In genomic region chr3:94366761-94367160, GRCm38 (mm10) we compare ENCODE assay signal across 8 mouse cellular contexts. TPM values are rescaled to one million over a fixed set of nuclear protein-coding genes. Genes with fewer than 3 reads are reported as not detected.
A peak's percentile ranks its signal among the peaks of the same experiment; 100 is the strongest.
DNase-seq lines count a peak whose midpoint lies in the region; ATAC-seq and TF ChIP-seq lines count a peak whose summit lies in the region.

No protein-coding gene starts in this region.

- no peak overlapping the region for H3K4me2 ChIP-seq in CH12.LX (ENCODE audit: insufficient read depth, low read depth, poor library complexity, severe bottlenecking)
- no peak overlapping the region for H3K4me2 ChIP-seq in embryonic facial prominence, embryonic 14.5 days (ENCODE audit: low read depth, low read length)
- H3K4me2 ChIP-seq in lung, embryonic 16.5 days (ENCODE audit: low read depth, low read length): no peak overlapping the region

- TF ChIP-seq POLR2A in CH12.LX (IDR thresholded peaks at IDR 0.05; ENCODE audit: low read depth, low read length): no peak

- dilution Hi-C loops in CH12.LX (cut with MboI; ENCODE audit: extremely low pct_ligation_motif_present, extremely low pct_unique_long_range_greater_than_20kb, low sequenced_read_pairs): no loop called here

- no peak; the same call in 1 of the 2 replicates for ATAC-seq in embryonic facial prominence, embryonic 14.5 days (ENCODE audit: low read depth)
- 0 out of 2 replicates have a peak, but pooled peaks have one; percentile 22 for ATAC-seq in lung, embryonic 16.5 days (ENCODE audit: low read depth)

- no peaks in the 10 kb centered on the region for H3K79me2 ChIP-seq in CH12.LX (replicated peaks; ENCODE audit: control insufficient read depth, extremely low read depth, insufficient read depth, poor library complexity, severe bottlenecking)

- TF ChIP-seq CTCF in CH12.LX (conservative IDR thresholded peaks at IDR 0.05 in 1 of 2, IDR thresholded peaks at IDR 0.05 in 1 of 2; ENCODE audit: low read depth in 2 of 2, low read length in 2 of 2): peak; percentile 59 to 97; a peak in 3 of 4 replicates

- H3K9ac ChIP-seq in CH12.LX (ENCODE audit: insufficient read depth, low read depth): no peak overlapping the region
- no peak overlapping the region for H3K9ac ChIP-seq in embryonic facial prominence, embryonic 14.5 days (ENCODE audit: low read depth, low read length)
- H3K9ac ChIP-seq in lung, embryonic 16.5 days (ENCODE audit: low read length): no peak overlapping the region

- peak; percentile 15; the same call in 1 of the 2 replicates for TF ChIP-seq EP300 in CH12.LX (IDR thresholded peaks at IDR 0.05; ENCODE audit: low read length)

- H3K4me3 ChIP-seq in CH12.LX (replicated peaks in 1 of 3; ENCODE audit: low read depth in 2 of 3, low read length in 2 of 3, poor library complexity in 1 of 3): peak overlapping the region in 1 of 3 experiments; percentile 25
- no peak overlapping the region for H3K4me3 ChIP-seq in embryonic facial prominence, embryonic 14.5 days (ENCODE audit: low read depth, low read length)
- H3K4me3 ChIP-seq in heart, embryonic 10.5 days: no peak overlapping the region
- no peak overlapping the region for H3K4me3 ChIP-seq in lung, embryonic 16.5 days (ENCODE audit: low read length)

- H3K27ac ChIP-seq in CH12.LX (ENCODE audit: insufficient read depth, low read depth): no peak overlapping the region
- H3K27ac ChIP-seq in embryonic facial prominence, embryonic 14.5 days (replicated peaks; ENCODE audit: low read depth, low read length): no peak overlapping the region
- no peak overlapping the region for H3K27ac ChIP-seq in heart, embryonic 10.5 days
- no peak overlapping the region for H3K27ac ChIP-seq in lung, embryonic 16.5 days (ENCODE audit: low read length)

- H3K4me1 ChIP-seq in CH12.LX (ENCODE audit: control insufficient read depth in 1 of 2, insufficient read depth in 2 of 2): peaks cover 0 to 12% of the 10 kb centered on the region in 2 experiments; a peak in 2 of 4 replicates
- peaks cover 6% of the 10 kb centered on the region for H3K4me1 ChIP-seq in embryonic facial prominence, embryonic 14.5 days (ENCODE audit: control insufficient read depth, insufficient read depth, low read length)
- peaks cover 15% of the 10 kb centered on the region for H3K4me1 ChIP-seq in heart, embryonic 10.5 days
- H3K4me1 ChIP-seq in lung, embryonic 16.5 days (replicated peaks; ENCODE audit: control insufficient read depth, insufficient read depth, low read length): peaks cover 9% of the 10 kb centered on the region

- no peaks in the 10 kb centered on the region for H3K27me3 ChIP-seq in CH12.LX (replicated peaks)
- peaks cover 23% of the 10 kb centered on the region; the same call in 1 of the 2 replicates for H3K27me3 ChIP-seq in embryonic facial prominence, embryonic 14.5 days (replicated peaks; ENCODE audit: control insufficient read depth, insufficient read depth, low read length)
- H3K27me3 ChIP-seq in heart, embryonic 10.5 days (ENCODE audit: insufficient read depth, poor library complexity, severe bottlenecking): peaks cover 64% of the 10 kb centered on the region
- H3K27me3 ChIP-seq in lung, embryonic 16.5 days (ENCODE audit: control insufficient read depth, insufficient read depth, low read depth, low read length): peaks cover 26% of the 10 kb centered on the region

- peaks cover 10% of the 10 kb centered on the region for H3K9me3 ChIP-seq in CH12.LX (replicated peaks; ENCODE audit: low read length)
- no peaks in the 10 kb centered on the region for H3K9me3 ChIP-seq in embryonic facial prominence, embryonic 14.5 days (ENCODE audit: control insufficient read depth, low read length)
- no peaks in the 10 kb centered on the region for H3K9me3 ChIP-seq in heart, embryonic 10.5 days
- no peaks in the 10 kb centered on the region for H3K9me3 ChIP-seq in lung, embryonic 16.5 days (ENCODE audit: control insufficient read depth, low read length)

- peaks cover 0 to 11% of the 10 kb centered on the region in 2 experiments for H3K36me3 ChIP-seq in CH12.LX (replicated peaks in 1 of 2; ENCODE audit: control insufficient read depth in 1 of 2, insufficient read depth in 1 of 2, low read length in 1 of 2)
- H3K36me3 ChIP-seq in embryonic facial prominence, embryonic 14.5 days (ENCODE audit: control insufficient read depth, insufficient read depth, low read length): no peaks in the 10 kb centered on the region
- no peaks in the 10 kb centered on the region for H3K36me3 ChIP-seq in heart, embryonic 10.5 days
- no peaks in the 10 kb centered on the region for H3K36me3 ChIP-seq in lung, embryonic 16.5 days (ENCODE audit: control insufficient read depth, insufficient read depth, low read length)

- TF ChIP-seq RAD21 in CH12.LX (IDR thresholded peaks at IDR 0.05; ENCODE audit: low read depth, low read length): peak; percentile 98

- 14% methylated on average over 3 of the region's 3 CpGs for WGBS in embryonic facial prominence, embryonic 14.5 days
- WGBS in heart, embryonic 10.5 days: 20% methylated on average over 3 of the region's 3 CpGs
- 13% methylated on average over 3 of the region's 3 CpGs for WGBS in lung, embryonic 16.5 days

- in situ Hi-C loops in CH12.LX (cut with MboI; ENCODE audit: low pct_ligation_motif_present, low pct_unique_long_range_greater_than_20kb, low sequenced_read_pairs): no loop called here

- peak; percentile 93 for DNase-seq in CH12.LX (ENCODE audit: extremely low read depth)
- DNase-seq in adrenal gland, postnatal 36 days: peak; percentile 80 to 81
- DNase-seq in embryonic facial prominence, embryonic 14.5 days (ENCODE audit: low spot score): peak; percentile 71
- DNase-seq in heart, embryonic 10.5 days (ENCODE audit: low spot score): peak; percentile 90
- peak; percentile 82 for DNase-seq in layer of hippocampus, adult 11-12 months (ENCODE audit: low spot score)
- DNase-seq in ovary, postnatal 36 days (ENCODE audit: low spot score): peak; percentile 62
- peak; percentile 85 for DNase-seq in thymus, postnatal 25 days

TF ChIP-seq in CH12.LX, 34 proteins besides CTCF, POLR2A, EP300 and RAD21 (continues in another document):
- TF ChIP-seq ETS1 (conservative IDR thresholded peaks at IDR 0.05; ENCODE audit: low read depth, low read length) (no peak), NELFE (IDR thresholded peaks at IDR 0.05; ENCODE audit: low read depth, low read length) (peak; percentile 55; the same call in 1 of the 2 replicates), MAZ (IDR thresholded peaks at IDR 0.05; ENCODE audit: low read depth, low read length) (no peak), ZC3H11A (IDR thresholded peaks at IDR 0.05; ENCODE audit: low read depth, low read length) (peak; percentile 76; the same call in 1 of the 2 replicates), ZKSCAN1 (IDR thresholded peaks at IDR 0.05; ENCODE audit: borderline replicate concordance, low read depth, low read length) (no peak), SIN3A (IDR thresholded peaks at IDR 0.05; ENCODE audit: low read length) (peak; percentile 66), E2F4 (IDR thresholded peaks at IDR 0.05; ENCODE audit: insufficient replicate concordance, low read depth, low read length) (no peak), ELF1 (IDR thresholded peaks at IDR 0.05; ENCODE audit: low read depth, low read length) (peak; percentile 53; the same call in 1 of the 2 replicates), SMC3 (IDR thresholded peaks at IDR 0.05; ENCODE audit: low read depth, low read length) (peak; percentile 95)

RNA-seq across cellular contexts. Expression of gene C2cd4d, which starts 4.5 kb away (rescaled TPM):
- total RNA-seq in CH12.LX (2012; rRNA removed): not detected in 2 replicates
- total RNA-seq in CH12.LX (2014; rRNA removed): not detected in 2 replicates
- polyA plus RNA-seq in CH12.LX (2012; ENCODE audit: insufficient read length, low read depth): not detected in 2 replicates
- under 1 TPM; 0.36 to 0.40 TPM for total RNA-seq in adrenal gland, postnatal 36 days (2021)
- 2.1 and 2.9 TPM in 2 replicates for polyA plus RNA-seq in embryonic facial prominence, embryonic 14.5 days (2014; fragmentation: Nextera tagmentation; extraction: Ambion mirVana)
- polyA plus RNA-seq in heart, embryonic 10.5 days (2016; fragmentation: Nextera tagmentation; extraction: Ambion mirVana): 0.15 and 0.29 TPM in 2 replicates
- 0.16 and 0.68 TPM in 2 replicates for polyA plus RNA-seq in lung, embryonic 16.5 days (2015; fragmentation: Nextera tagmentation; extraction: Ambion mirVana)

RNA-seq across cellular contexts. Expression of gene Rorc, which starts 5.8 kb away (rescaled TPM):
- total RNA-seq in CH12.LX (2012; rRNA removed): 0.47 and 0.71 TPM in 2 replicates
- 1.2 TPM in 2 replicates for total RNA-seq in CH12.LX (2014; rRNA removed)
- 1.0 and 1.2 TPM in 2 replicates for polyA plus RNA-seq in CH12.LX (2012; ENCODE audit: insufficient read length, low read depth)
- total RNA-seq in adrenal gland, postnatal 36 days (2021): 10 to 100 TPM; 19.0 to 20.2 TPM
- 2.5 and 2.8 TPM in 2 replicates for polyA plus RNA-seq in embryonic facial prominence, embryonic 14.5 days (2014; fragmentation: Nextera tagmentation; extraction: Ambion mirVana)
- 0.26 and 0.36 TPM in 2 replicates for polyA plus RNA-seq in heart, embryonic 10.5 days (2016; fragmentation: Nextera tagmentation; extraction: Ambion mirVana)
- 8.9 and 9.5 TPM in 2 replicates for polyA plus RNA-seq in lung, embryonic 16.5 days (2015; fragmentation: Nextera tagmentation; extraction: Ambion mirVana)

RNA-seq across cellular contexts. Expression of gene Them5, which starts 24.9 kb away (rescaled TPM):
- total RNA-seq in CH12.LX (2012; rRNA removed) (not detected in 2 replicates), CH12.LX (2014; rRNA removed) (not detected in 2 replicates)
- not detected in 2 replicates for polyA plus RNA-seq in CH12.LX (2012; ENCODE audit: insufficient read length, low read depth)
- total RNA-seq in adrenal gland, postnatal 36 days (2021): not detected
- polyA plus RNA-seq in embryonic facial prominence, embryonic 14.5 days (2014; fragmentation: Nextera tagmentation; extraction: Ambion mirVana): 20.3 and 26.2 TPM in 2 replicates
- not detected in 2 replicates for polyA plus RNA-seq in heart, embryonic 10.5 days (2016; fragmentation: Nextera tagmentation; extraction: Ambion mirVana)
- 0.40 and 0.73 TPM in 2 replicates for polyA plus RNA-seq in lung, embryonic 16.5 days (2015; fragmentation: Nextera tagmentation; extraction: Ambion mirVana)

RNA-seq across cellular contexts. Expression of gene Lingo4, which starts 31.6 kb away (rescaled TPM):
- total RNA-seq in CH12.LX (2012; rRNA removed) (not detected in 2 replicates), CH12.LX (2014; rRNA removed) (not detected in 2 replicates)
- polyA plus RNA-seq in CH12.LX (2012; ENCODE audit: insufficient read length, low read depth): not detected in 2 replicates
- under 1 TPM; 0.66 to 0.73 TPM for total RNA-seq in adrenal gland, postnatal 36 days (2021)
- 0.07 and 0.08 TPM in 2 replicates for polyA plus RNA-seq in embryonic facial prominence, embryonic 14.5 days (2014; fragmentation: Nextera tagmentation; extraction: Ambion mirVana)
- polyA plus RNA-seq in heart, embryonic 10.5 days (2016; fragmentation: Nextera tagmentation; extraction: Ambion mirVana): not detected in 2 replicates
- polyA plus RNA-seq in lung, embryonic 16.5 days (2015; fragmentation: Nextera tagmentation; extraction: Ambion mirVana): 0.35 and 0.44 TPM in 2 replicates

RNA-seq across cellular contexts. Expression of gene Tdrkh, which starts 46.3 kb away (rescaled TPM):
- total RNA-seq in CH12.LX (2012; rRNA removed): not detected in 2 replicates
- total RNA-seq in CH12.LX (2014; rRNA removed): not detected in 2 replicates
- polyA plus RNA-seq in CH12.LX (2012; ENCODE audit: insufficient read length, low read depth): not detected in 2 replicates
- 10 to 100 TPM in 1 of 2 experiments, 1 to 10 TPM in 1; 7.4 to 10.6 TPM for total RNA-seq in adrenal gland, postnatal 36 days (2021)
- 8.9 and 9.7 TPM in 2 replicates for polyA plus RNA-seq in embryonic facial prominence, embryonic 14.5 days (2014; fragmentation: Nextera tagmentation; extraction: Ambion mirVana)
- polyA plus RNA-seq in heart, embryonic 10.5 days (2016; fragmentation: Nextera tagmentation; extraction: Ambion mirVana): 9.3 and 11.1 TPM in 2 replicates
- polyA plus RNA-seq in lung, embryonic 16.5 days (2015; fragmentation: Nextera tagmentation; extraction: Ambion mirVana): 12.5 and 12.6 TPM in 2 replicates

Comparison
In these comparisons a context has a peak if more than half of its experiments do, and no peak if none do; other contexts are left out.
1. RNA of gene Them5, which starts 24.9 kb away (polyA plus RNA-seq): 20.3 to 26.2 TPM in embryonic facial prominence, embryonic 14.5 days; 0.40 to 0.73 TPM in lung, embryonic 16.5 days, not detected in heart, embryonic 10.5 days and not detected in CH12.LX; every median in the first group is over 10 times any median in the second.
2. Peak in every context shown above with its lines, with median percentiles within 50 percentile points of each other: DNase-seq.